Mouse (Mus musculus): ENCODE measurements around the gene Crygc. TPM values are rescaled to one million over a fixed set of nuclear protein-coding genes. Genes with fewer than 3 reads are reported as not detected.
A peak's percentile ranks its signal among the peaks of the same experiment; 100 is the strongest.

Gene Crygc
- total RNA-seq, 1 experiment, result 1.3 TPM

GRCm38 (mm10) chr1:65109196-65109595 lies 35.7 kb upstream of the Crygc start:
- H3K4me1 ChIP-seq (ENCODE audit: control insufficient read depth in 2 of 2, insufficient read depth in 2 of 2, low read length in 2 of 2, poor library complexity in 1 of 2), result peaks cover 2 to 8% of the 10 kb centered on the region in 2 experiments; a peak in 2 of 4 replicates
- TF ChIP-seq HCFC1 (IDR thresholded peaks at IDR 0.05; ENCODE audit: borderline replicate concordance, insufficient read depth, low read length), result no peak
- H3K27ac ChIP-seq (ENCODE audit: insufficient read depth, low read depth, low read length, poor library complexity, severe bottlenecking), result no peak overlapping the region; the same call in 1 of the 2 replicates
- H3K9ac ChIP-seq (ENCODE audit: insufficient read depth, low read depth, low read length, poor library complexity, severe bottlenecking), result peak overlapping the region; percentile 91; the same call in 1 of the 2 replicates
- no peaks in the 10 kb centered on the region; the same call in 1 of the 2 replicates for H3K36me3 ChIP-seq (ENCODE audit: control insufficient read depth, insufficient read depth, low read length, poor library complexity, severe bottlenecking)
- H3K9me3 ChIP-seq (ENCODE audit: control insufficient read depth, insufficient read depth, low read depth, low read length), result no peaks in the 10 kb centered on the region
- in situ Hi-C loops (cut with MboI; ENCODE audit: low sequenced_read_pairs in 2 of 2, unreplicated experiment in 2 of 2), result no loop called here
- peak overlapping the region; percentile 40 to 80 for H3K4me3 ChIP-seq (ENCODE audit: insufficient read depth in 1 of 2, low read depth in 1 of 2, low read length in 2 of 2, poor library complexity in 1 of 2, severe bottlenecking in 1 of 2)
- DNase-seq (ENCODE audit: low read depth, low spot score), result no peak

- in situ Hi-C loops (cut with MboI; ENCODE audit: low sequenced_read_pairs in 2 of 2, unreplicated experiment in 2 of 2), result no loop called here
- no peak overlapping the region for H3K4me3 ChIP-seq (ENCODE audit: insufficient read depth in 1 of 2, low read depth in 1 of 2, low read length in 2 of 2, poor library complexity in 1 of 2, severe bottlenecking in 1 of 2)
- no peaks in the 10 kb centered on the region for H3K9me3 ChIP-seq (ENCODE audit: control insufficient read depth, insufficient read depth, low read depth, low read length)
- H3K36me3 ChIP-seq (ENCODE audit: control insufficient read depth, insufficient read depth, low read length, poor library complexity, severe bottlenecking), result no peaks in the 10 kb centered on the region; the same call in 1 of the 2 replicates
- no peak for TF ChIP-seq ZC3H11A (IDR thresholded peaks at IDR 0.05; ENCODE audit: borderline replicate concordance, low read depth, low read length)
- TF ChIP-seq HCFC1 (IDR thresholded peaks at IDR 0.05; ENCODE audit: borderline replicate concordance, insufficient read depth, low read length), result no peak
- no peak for TF ChIP-seq MAFK (IDR thresholded peaks at IDR 0.05; ENCODE audit: insufficient read depth, low read depth, low read length)
- no peak for TF ChIP-seq ZNF384 (IDR thresholded peaks at IDR 0.05; ENCODE audit: low read depth, low read length)
- TF ChIP-seq CHD2 (IDR thresholded peaks at IDR 0.05; ENCODE audit: low read depth, low read length), result no peak
- peaks cover 2 to 12% of the 10 kb centered on the region in 2 experiments; a peak in 2 of 4 replicates for H3K4me1 ChIP-seq (ENCODE audit: control insufficient read depth in 2 of 2, insufficient read depth in 2 of 2, low read length in 2 of 2, poor library complexity in 1 of 2)
- no peak overlapping the region for H3K27ac ChIP-seq (ENCODE audit: insufficient read depth, low read depth, low read length, poor library complexity, severe bottlenecking)
- DNase-seq (ENCODE audit: low read depth, low spot score), result no peak
- H3K9ac ChIP-seq (ENCODE audit: insufficient read depth, low read depth, low read length, poor library complexity, severe bottlenecking), result no peak overlapping the region
Observed at GRCm38 (mm10) chr1:65107654-65108279, 34.3 kb upstream of the Crygc start.

- Histone ChIP-seq H3K9ac (ENCODE audit: insufficient read depth, low read depth, low read length, poor library complexity, severe bottlenecking) (0 out of 2 replicates have a peak within 1 kb of the TSS, but pooled peaks have one; percentile 10), H3K27ac (ENCODE audit: insufficient read depth, low read depth, low read length, poor library complexity, severe bottlenecking) (no peak within 1 kb of the TSS), H3K36me3 (ENCODE audit: control insufficient read depth, insufficient read depth, low read length, poor library complexity, severe bottlenecking) (no peaks in the 10 kb centered on the region; the same call in 1 of the 2 replicates), H3K4me3 (ENCODE audit: insufficient read depth in 1 of 2, low read depth in 1 of 2, low read length in 2 of 2, poor library complexity in 1 of 2, severe bottlenecking in 1 of 2) (peak within 1 kb of the TSS; percentile 12 to 47; a peak in 2 of 4 replicates), H3K9me3 (ENCODE audit: control insufficient read depth, insufficient read depth, low read depth, low read length) (no peaks in the 10 kb centered on the region), H3K4me1 (ENCODE audit: control insufficient read depth in 2 of 2, insufficient read depth in 2 of 2, low read length in 2 of 2, poor library complexity in 1 of 2) (peaks cover 0 to 5% of the 10 kb centered on the region in 2 experiments; a peak in 1 of 4 replicates)
- in situ Hi-C loops (cut with MboI; ENCODE audit: low sequenced_read_pairs in 2 of 2, unreplicated experiment in 2 of 2), result no loop called here
- no peak for TF ChIP-seq ZC3H11A (IDR thresholded peaks at IDR 0.05; ENCODE audit: borderline replicate concordance, low read depth, low read length)
- TF ChIP-seq MAFK (IDR thresholded peaks at IDR 0.05; ENCODE audit: insufficient read depth, low read depth, low read length), result no peak
- TF ChIP-seq CHD2 (IDR thresholded peaks at IDR 0.05; ENCODE audit: low read depth, low read length), result no peak
- no peak for DNase-seq (ENCODE audit: low read depth, low spot score)
Observed at GRCm38 (mm10) chr1:65103273-65103672, 29.8 kb upstream of the Crygc start, which contains the start of gene Cryga. Cryga (minus strand) TSS chr1:65103373.

- no peaks in the 10 kb centered on the region for H3K36me3 ChIP-seq (ENCODE audit: control insufficient read depth, insufficient read depth, low read length, poor library complexity, severe bottlenecking)
- H3K27ac ChIP-seq (ENCODE audit: insufficient read depth, low read depth, low read length, poor library complexity, severe bottlenecking), result no peak overlapping the region
- H3K9ac ChIP-seq (ENCODE audit: insufficient read depth, low read depth, low read length, poor library complexity, severe bottlenecking), result no peak overlapping the region
- TF ChIP-seq ZC3H11A (IDR thresholded peaks at IDR 0.05; ENCODE audit: borderline replicate concordance, low read depth, low read length), result no peak
- no peak for TF ChIP-seq MAFK (IDR thresholded peaks at IDR 0.05; ENCODE audit: insufficient read depth, low read depth, low read length)
- TF ChIP-seq CHD2 (IDR thresholded peaks at IDR 0.05; ENCODE audit: low read depth, low read length), result no peak
- no peak for TF ChIP-seq HCFC1 (IDR thresholded peaks at IDR 0.05; ENCODE audit: borderline replicate concordance, insufficient read depth, low read length)
- no peak for TF ChIP-seq ZNF384 (IDR thresholded peaks at IDR 0.05; ENCODE audit: low read depth, low read length)
- H3K4me1 ChIP-seq (ENCODE audit: control insufficient read depth in 2 of 2, insufficient read depth in 2 of 2, low read length in 2 of 2, poor library complexity in 1 of 2), result no peaks in the 10 kb centered on the region
- no peak for DNase-seq (ENCODE audit: low read depth, low spot score)
- in situ Hi-C loops (cut with MboI; ENCODE audit: low sequenced_read_pairs in 2 of 2, unreplicated experiment in 2 of 2), result no loop called here
- H3K4me3 ChIP-seq (ENCODE audit: insufficient read depth in 1 of 2, low read depth in 1 of 2, low read length in 2 of 2, poor library complexity in 1 of 2, severe bottlenecking in 1 of 2), result no peak overlapping the region
- H3K9me3 ChIP-seq (ENCODE audit: control insufficient read depth, insufficient read depth, low read depth, low read length), result no peaks in the 10 kb centered on the region
Observed at GRCm38 (mm10) chr1:65096953-65097352, 23.5 kb upstream of the Crygc start.

- DNase-seq (ENCODE audit: low read depth, low spot score), result no peak
- Histone ChIP-seq H3K4me3 (ENCODE audit: insufficient read depth in 1 of 2, low read depth in 1 of 2, low read length in 2 of 2, poor library complexity in 1 of 2, severe bottlenecking in 1 of 2) (no peak overlapping the region), H3K4me1 (ENCODE audit: control insufficient read depth in 2 of 2, insufficient read depth in 2 of 2, low read length in 2 of 2, poor library complexity in 1 of 2) (no peaks in the 10 kb centered on the region), H3K27ac (ENCODE audit: insufficient read depth, low read depth, low read length, poor library complexity, severe bottlenecking) (no peak overlapping the region), H3K36me3 (ENCODE audit: control insufficient read depth, insufficient read depth, low read length, poor library complexity, severe bottlenecking) (no peaks in the 10 kb centered on the region), H3K9ac (ENCODE audit: insufficient read depth, low read depth, low read length, poor library complexity, severe bottlenecking) (no peak overlapping the region), H3K9me3 (ENCODE audit: control insufficient read depth, insufficient read depth, low read depth, low read length) (no peaks in the 10 kb centered on the region)
- in situ Hi-C loops (cut with MboI; ENCODE audit: low sequenced_read_pairs in 2 of 2, unreplicated experiment in 2 of 2), result no loop called here
- TF ChIP-seq MAFK (IDR thresholded peaks at IDR 0.05; ENCODE audit: insufficient read depth, low read depth, low read length) (no peak), ZNF384 (IDR thresholded peaks at IDR 0.05; ENCODE audit: low read depth, low read length) (no peak), HCFC1 (IDR thresholded peaks at IDR 0.05; ENCODE audit: borderline replicate concordance, insufficient read depth, low read length) (no peak), ZC3H11A (IDR thresholded peaks at IDR 0.05; ENCODE audit: borderline replicate concordance, low read depth, low read length) (no peak), CHD2 (IDR thresholded peaks at IDR 0.05; ENCODE audit: low read depth, low read length) (no peak)
Observed at GRCm38 (mm10) chr1:65091566-65091965, 18.1 kb upstream of the Crygc start.
